Mouse (Mus musculus) megakaryocyte, embryonic 14.5 days (primary cell): ENCODE results near the gene Prss42. TPM values are rescaled to one million over a fixed set of nuclear protein-coding genes. Genes with fewer than 3 reads are reported as not detected.

ENCODE experiments used
- H3K27me3 ChIP-seq: replicated peaks from 2 replicates; pipeline ENCODE3; 2012; ENCODE audit warnings: inconsistent platforms
- H3K36me3 ChIP-seq: replicated peaks from 2 replicates; pipeline ENCODE3; 2012; ENCODE audit warnings: low read length, inconsistent platforms, mixed read lengths
- H3K4me1 ChIP-seq: 2 replicates; pipeline ENCODE4 v1.6.1; 2012; ENCODE audit warnings: inconsistent platforms
- H3K4me3 ChIP-seq: replicated peaks from 2 replicates; pipeline ENCODE3; 2012; ENCODE audit warnings: moderate library complexity, mild to moderate bottlenecking, inconsistent platforms
- H3K9me3 ChIP-seq: 2 replicates; pipeline ENCODE4 v1.6.1; 2012; ENCODE audit warnings: inconsistent platforms
- FLI1 ChIP-seq: IDR thresholded peaks from 2 replicates; pipeline ENCODE4 v1.6.1; 2012; ENCODE audit warnings: low read length, inconsistent platforms, mixed read lengths
- GATA1 ChIP-seq: IDR thresholded peaks from 3 replicates; pipeline ENCODE4 v1.6.1; 2012; ENCODE audit warnings: mixed read lengths, low read length, inconsistent platforms, borderline replicate concordance
- polyA plus RNA-seq: library from polyadenylated mRNA; stranded (reverse); fragments of >175 nt; gene quantifications from 2 replicates; pipeline ENCODE4 v1.2.3, GENCODE M21; 2012; ENCODE audit warnings: low replicate concordance; ENCODE audit not compliant: insufficient read depth

Prss42 gene
- polyA plus RNA-seq, 1 experiment: not detected

DNA sequence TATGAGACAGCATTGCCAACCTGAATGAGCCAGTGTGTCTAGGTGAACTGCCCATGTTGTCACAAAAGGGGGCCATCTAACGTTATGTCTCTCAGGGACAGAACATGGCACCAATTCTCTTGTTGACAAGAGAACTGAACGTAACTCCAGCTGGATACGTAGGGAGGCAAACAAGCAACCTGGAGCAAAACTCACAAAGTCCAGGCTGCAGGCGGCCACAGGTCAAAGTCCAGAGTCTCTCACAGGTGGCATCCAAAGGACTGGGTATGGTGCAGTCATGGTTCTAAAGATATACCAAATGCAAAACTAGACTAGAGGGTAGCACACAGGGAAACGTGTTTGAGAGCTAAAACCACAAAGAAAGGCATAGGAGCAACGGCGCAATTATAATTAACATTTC, 23.5 kb downstream of the Prss42 start:
- H3K27me3 ChIP-seq: peaks cover 67% of the 10 kb centered on the region

DNA sequence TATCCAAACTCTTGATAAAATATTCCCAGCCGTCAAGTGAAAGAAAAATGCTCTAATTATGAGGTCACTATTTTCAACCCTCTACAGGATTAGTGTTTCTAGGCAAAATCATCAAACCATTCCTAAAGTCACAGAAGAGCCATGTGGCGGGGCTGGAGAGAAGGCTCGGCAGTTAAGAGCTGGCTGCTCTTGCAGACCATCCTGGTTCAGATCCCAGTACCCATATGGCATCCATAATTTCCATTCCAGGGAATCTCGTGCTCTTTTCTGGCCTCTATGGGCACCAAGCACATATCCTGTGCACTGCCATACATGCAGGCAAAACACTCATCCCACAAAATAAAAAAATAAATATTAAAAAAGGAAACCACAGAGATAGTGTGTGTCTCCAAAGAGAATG, 27.5 kb downstream of the Prss42 start:
- H3K4me3 ChIP-seq: no peak overlapping the region
- peaks cover 13% of the 10 kb centered on the region for H3K4me1 ChIP-seq
- no peaks in the 10 kb centered on the region for H3K36me3 ChIP-seq
- H3K27me3 ChIP-seq: peaks cover 70% of the 10 kb centered on the region
- peaks cover 4% of the 10 kb centered on the region for H3K9me3 ChIP-seq
- TF ChIP-seq GATA1: no peak
- TF ChIP-seq FLI1: no peak

More for the DNA sequence above, 23.5 kb downstream of the Prss42 start:
- H3K9me3 ChIP-seq: peaks cover 4% of the 10 kb centered on the region
- no peaks in the 10 kb centered on the region for H3K36me3 ChIP-seq
- no peak for TF ChIP-seq FLI1
- TF ChIP-seq GATA1: no peak
- H3K4me3 ChIP-seq: no peak overlapping the region
- H3K4me1 ChIP-seq: peaks cover 13% of the 10 kb centered on the region

DNA sequence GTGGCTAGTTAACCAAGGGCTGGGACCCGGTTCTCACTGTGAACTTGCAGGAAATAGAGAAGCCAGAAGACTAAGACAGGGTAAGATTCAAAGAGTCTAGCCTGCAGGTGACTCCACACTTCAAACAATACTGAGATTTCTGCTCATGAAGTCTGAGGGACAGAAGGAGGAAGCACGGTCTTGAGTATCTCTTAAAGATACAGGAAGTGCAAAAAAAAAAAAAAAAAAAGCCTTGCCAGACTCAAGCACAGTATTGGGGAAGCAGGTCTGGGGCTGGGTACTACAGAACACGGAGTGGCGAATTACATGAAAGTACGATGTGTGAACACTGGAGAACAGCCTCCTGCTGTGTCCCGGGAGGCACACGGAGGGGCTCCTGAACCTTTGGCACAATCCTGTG, 27.9 kb downstream of the Prss42 start:
- Histone ChIP-seq H3K27me3 (peaks cover 74% of the 10 kb centered on the region), H3K4me1 (peaks cover 13% of the 10 kb centered on the region), H3K9me3 (peaks cover 4% of the 10 kb centered on the region), H3K36me3 (no peaks in the 10 kb centered on the region), H3K4me3 (no peak overlapping the region)
- TF ChIP-seq GATA1 (no peak), FLI1 (no peak)

- TF ChIP-seq GATA1: no peak
- TF ChIP-seq FLI1: no peak
- Histone ChIP-seq H3K27me3 (peaks cover 75% of the 10 kb centered on the region), H3K4me1 (peaks cover 13% of the 10 kb centered on the region), H3K36me3 (no peaks in the 10 kb centered on the region), H3K4me3 (no peak within 1 kb of the TSS), H3K9me3 (peaks cover 4% of the 10 kb centered on the region)
These were observed 28.4 kb downstream of the Prss42 start, which contains the start of gene Prss43 for GRCm38 (mm10) chr9:110826390-110826789. TSS of gene Prss43 (plus strand) at chr9:110826690.

- no peaks in the 10 kb centered on the region for H3K9me3 ChIP-seq
- no peak overlapping the region for H3K4me3 ChIP-seq
- no peak for TF ChIP-seq GATA1
- TF ChIP-seq FLI1: no peak
- H3K4me1 ChIP-seq: no peaks in the 10 kb centered on the region; the same call in 1 of the 2 replicates
- H3K27me3 ChIP-seq: peaks cover 57% of the 10 kb centered on the region
- H3K36me3 ChIP-seq: no peaks in the 10 kb centered on the region
These were observed 35.1 kb downstream of the Prss42 start for GRCm38 (mm10) chr9:110833021-110833420.

GRCm38 (mm10) chr9:110834411-110834810, 36.4 kb downstream of the Prss42 start, which contains the start of gene Prss45:
TSS of gene Prss45 (plus strand) at chr9:110834588.
- Histone ChIP-seq H3K9me3 (no peaks in the 10 kb centered on the region), H3K4me1 (no peaks in the 10 kb centered on the region; the same call in 1 of the 2 replicates), H3K27me3 (peaks cover 55% of the 10 kb centered on the region), H3K4me3 (peak within 1 kb of the TSS; percentile 51), H3K36me3 (no peaks in the 10 kb centered on the region)
- no peak for TF ChIP-seq GATA1
- no peak for TF ChIP-seq FLI1

- no peaks in the 10 kb centered on the region for H3K36me3 ChIP-seq
- TF ChIP-seq FLI1 (no peak), GATA1 (no peak)
- peaks cover 51% of the 10 kb centered on the region for H3K27me3 ChIP-seq
- no peak overlapping the region for H3K4me3 ChIP-seq
- H3K9me3 ChIP-seq: no peaks in the 10 kb centered on the region
- H3K4me1 ChIP-seq: peaks cover under 1% of the 10 kb centered on the region; the same call in 1 of the 2 replicates
These were observed 37.0 kb downstream of the Prss42 start for GRCm38 (mm10) chr9:110834961-110835360.

GRCm38 (mm10) chr9:110836112-110836511, 38.1 kb downstream of the Prss42 start:
- Histone ChIP-seq H3K4me3 (no peak overlapping the region), H3K4me1 (peaks cover 7% of the 10 kb centered on the region), H3K9me3 (no peaks in the 10 kb centered on the region), H3K36me3 (no peaks in the 10 kb centered on the region), H3K27me3 (peaks cover 45% of the 10 kb centered on the region)
- TF ChIP-seq GATA1 (no peak), FLI1 (no peak)

DNA sequence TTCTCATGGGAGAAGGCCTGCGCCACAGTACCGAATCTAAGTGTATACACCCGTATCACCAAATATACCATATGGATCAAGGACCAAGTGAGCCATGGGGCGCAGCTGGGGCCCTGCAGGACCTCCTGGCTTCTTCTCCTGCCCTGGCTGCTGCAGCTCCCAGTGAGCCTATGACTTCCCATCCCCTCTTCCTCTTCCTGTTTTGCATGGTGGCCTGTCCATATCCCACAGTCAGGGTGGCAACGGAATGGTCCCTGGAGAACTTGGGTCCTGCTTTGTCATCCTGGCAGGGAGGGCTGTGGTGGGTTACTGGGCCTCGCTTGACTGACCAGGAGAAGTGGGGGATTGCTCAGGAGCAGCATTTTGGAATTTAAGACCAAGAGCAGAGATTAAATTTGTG, 42.9 kb downstream of the Prss42 start:
- Histone ChIP-seq H3K4me1 (peaks cover 15% of the 10 kb centered on the region), H3K27me3 (peaks cover 40% of the 10 kb centered on the region), H3K36me3 (no peaks in the 10 kb centered on the region), H3K4me3 (no peak overlapping the region), H3K9me3 (peaks cover 8% of the 10 kb centered on the region)
- TF ChIP-seq GATA1 (no peak), FLI1 (no peak)

GRCm38 (mm10) chr9:110841438-110841837, 43.5 kb downstream of the Prss42 start:
- peaks cover 15% of the 10 kb centered on the region for H3K4me1 ChIP-seq
- H3K36me3 ChIP-seq: no peaks in the 10 kb centered on the region
- no peak overlapping the region for H3K4me3 ChIP-seq
- peaks cover 13% of the 10 kb centered on the region for H3K9me3 ChIP-seq
- TF ChIP-seq GATA1 (no peak), FLI1 (no peak)
- H3K27me3 ChIP-seq: peaks cover 38% of the 10 kb centered on the region
